Mouse (Mus musculus): Measurements from ENCODE around the gene Zfp408.

DNA sequence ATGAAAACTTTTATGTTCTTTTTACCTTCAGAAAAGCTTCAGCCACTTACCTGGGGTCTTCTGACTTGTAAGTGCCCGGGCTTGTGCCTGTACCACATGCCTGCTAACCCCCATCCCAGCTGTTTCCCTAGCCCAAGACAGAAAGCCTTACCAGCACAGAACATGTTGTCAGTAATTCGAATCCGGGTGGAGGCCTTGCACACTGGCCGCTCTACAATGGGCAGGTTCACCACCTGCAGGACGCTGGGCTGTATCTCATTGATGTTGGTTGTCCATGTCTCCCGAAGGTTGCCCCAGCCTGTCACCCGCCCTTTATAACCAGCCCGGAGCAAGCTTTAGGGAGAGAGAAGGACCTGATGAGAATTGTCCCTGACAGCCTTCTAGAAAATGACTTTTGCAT, 21.4 kb downstream of the Zfp408 start:
- no peak for TF ChIP-seq CTCF (IDR thresholded peaks at IDR 0.05; ENCODE audit: low read depth)
- TF ChIP-seq EP300 (IDR thresholded peaks at IDR 0.05; ENCODE audit: low read depth) = no peak
